Mouse (Mus musculus) right cerebral cortex, postnatal 10 days (tissue): ENCODE measurements at regions not wholly inside any gene's neighbourhood (a gene's known extent, or its start where the extent isn't known, plus 50 kb on each side); places are given as distances from the start of the nearest gene placed in this dataset.

Source experiments
- DNase-seq, 2 experiments: peaks; one replicate each; pipeline ENCODE4 v3.0.0; 2021; ENCODE audit warnings: low spot score in 2 of 2

- no peak for DNase-seq
Measured at GRCm38 (mm10) chr15:40388806-40389205, 254.6 kb downstream of the 9330182O14Rik start.

- no peak for DNase-seq
Measured at GRCm38 (mm10) chr15:40435156-40435555, 301.0 kb downstream of the 9330182O14Rik start.

- DNase-seq, result no peak
Measured at GRCm38 (mm10) chr15:40436688-40437087, 302.5 kb downstream of the 9330182O14Rik start.

GRCm38 (mm10) chr15:40439827-40440226 lies 305.7 kb downstream of the 9330182O14Rik start:
- no peak for DNase-seq

DNA sequence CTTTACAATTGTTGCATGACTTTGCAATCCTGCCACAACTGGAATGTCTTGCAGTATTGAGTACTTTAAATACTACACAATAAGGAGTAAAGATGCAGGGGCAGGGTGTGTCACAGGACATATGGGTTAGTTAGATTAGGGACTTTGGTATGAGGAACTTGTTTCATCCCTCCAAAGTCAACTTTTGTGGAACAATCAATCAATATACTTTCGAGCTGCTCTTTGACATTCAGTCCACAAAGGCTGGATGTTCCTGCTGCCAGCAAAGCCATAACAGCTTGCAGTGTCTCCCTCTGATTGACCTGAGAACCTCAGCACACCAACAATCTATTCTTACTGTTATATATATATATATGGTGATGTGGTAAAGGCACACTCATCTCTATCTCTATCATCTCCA lies 314.5 kb downstream of the 9330182O14Rik start:
- no peak for DNase-seq

GRCm38 (mm10) chr15:40453235-40453634 lies 319.1 kb downstream of the 9330182O14Rik start:
- no peak for DNase-seq

DNA sequence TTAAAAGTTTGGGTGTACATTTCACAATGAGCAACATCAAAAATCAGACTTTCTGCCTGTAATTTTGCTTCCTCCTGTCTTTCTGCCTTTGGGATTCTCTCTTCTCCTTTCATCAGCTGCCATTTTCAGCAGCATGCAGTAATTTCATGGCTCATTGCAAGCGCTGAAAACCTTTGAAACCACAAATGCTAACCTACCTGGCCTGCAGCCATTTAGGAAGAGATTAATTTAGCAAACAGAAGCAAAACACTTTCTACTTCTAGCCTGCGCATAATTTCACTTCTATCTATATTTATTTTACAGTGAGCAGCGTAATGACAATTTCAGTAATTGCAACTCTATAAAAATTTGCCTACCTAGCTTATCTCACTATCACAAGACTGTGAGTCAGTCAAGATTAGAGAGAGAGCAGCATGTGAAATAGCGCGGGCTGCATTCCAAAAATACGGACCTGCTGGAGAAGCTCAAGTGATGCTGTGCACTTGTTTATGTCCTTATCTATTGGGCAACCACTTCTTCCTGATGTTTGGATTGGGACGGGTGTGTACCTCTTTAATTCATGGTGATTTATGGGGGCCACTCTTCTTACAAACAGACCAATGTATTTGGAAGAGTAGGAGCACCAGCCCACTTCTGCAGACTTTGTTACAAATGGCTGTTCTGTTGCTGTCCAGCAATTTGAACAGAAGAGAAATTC lies 341.6 kb downstream of the 9330182O14Rik start:
- peak in 1 of 2 experiments; percentile 25 for DNase-seq

GRCm38 (mm10) chr15:40480386-40480785 lies 346.2 kb downstream of the 9330182O14Rik start:
- no peak for DNase-seq

- no peak for DNase-seq
Measured at GRCm38 (mm10) chr15:40481239-40481638, 347.1 kb downstream of the 9330182O14Rik start.

DNA sequence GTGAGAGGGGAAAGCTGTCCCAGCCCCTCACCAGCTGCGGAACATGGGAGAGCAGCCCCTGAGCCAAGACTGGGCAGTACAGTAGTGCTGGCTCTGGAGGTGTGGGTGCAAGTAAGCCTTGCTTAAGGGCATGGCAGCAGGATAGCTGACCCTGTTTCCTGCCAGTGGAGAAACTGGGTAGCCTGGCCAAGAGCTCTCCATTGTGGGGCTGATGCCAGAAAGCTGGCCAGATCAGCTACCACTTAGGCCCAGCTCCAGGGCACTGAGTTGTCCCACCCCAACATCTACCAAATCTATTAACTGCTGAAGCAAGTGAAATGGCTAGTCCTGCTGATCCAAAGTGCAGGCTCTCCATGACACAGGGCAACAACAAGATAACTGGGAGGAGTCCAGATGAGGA lies 351.8 kb downstream of the 9330182O14Rik start:
- no peak for DNase-seq

- DNase-seq, result no peak
Measured at GRCm38 (mm10) chr15:40501180-40502125, 367.3 kb downstream of the 9330182O14Rik start.

GRCm38 (mm10) chr15:40510826-40511225 lies 376.7 kb downstream of the 9330182O14Rik start:
- DNase-seq, result no peak

DNA sequence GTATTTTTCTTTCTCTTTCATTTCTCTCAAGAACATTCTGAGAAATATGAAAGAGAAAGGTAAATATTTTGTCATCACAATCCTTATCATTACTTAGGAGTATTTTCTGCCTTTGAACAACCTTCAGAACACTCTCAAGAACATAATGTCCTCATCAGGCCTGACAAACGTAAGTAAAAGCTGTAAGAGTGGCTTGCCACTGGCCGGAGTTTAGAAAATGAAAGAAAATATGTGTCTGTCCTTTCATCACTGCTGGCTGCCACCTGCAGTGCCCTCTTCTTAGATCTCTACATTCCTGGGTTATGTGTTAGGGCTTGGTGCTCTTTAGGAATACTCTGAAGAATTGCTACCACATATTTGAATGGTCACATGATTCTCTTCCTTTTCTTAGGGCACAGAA lies 390.2 kb downstream of the 9330182O14Rik start:
- no peak for DNase-seq

DNA sequence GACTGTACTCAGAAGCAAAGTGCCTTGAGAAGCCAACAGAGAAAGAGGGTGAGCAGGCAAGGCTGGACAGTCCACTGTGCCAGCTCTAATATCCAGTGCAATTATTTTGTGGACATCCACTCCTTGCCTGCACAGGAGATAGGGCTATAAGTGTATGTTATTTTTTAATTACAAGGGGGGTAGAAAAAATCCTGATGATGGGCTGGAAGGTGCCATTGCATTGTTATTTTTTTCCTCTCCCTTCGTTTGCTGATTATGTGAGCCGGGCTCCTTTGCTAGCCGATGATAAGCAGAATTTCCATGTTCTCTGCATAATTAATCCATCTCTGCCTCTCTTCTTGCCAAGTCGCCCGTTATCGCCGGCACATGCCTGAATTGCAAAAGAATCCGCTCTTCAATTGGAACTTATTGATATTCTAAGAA lies 399.3 kb downstream of the 9330182O14Rik start:
- peak in 1 of 2 experiments; percentile 38 for DNase-seq

DNA sequence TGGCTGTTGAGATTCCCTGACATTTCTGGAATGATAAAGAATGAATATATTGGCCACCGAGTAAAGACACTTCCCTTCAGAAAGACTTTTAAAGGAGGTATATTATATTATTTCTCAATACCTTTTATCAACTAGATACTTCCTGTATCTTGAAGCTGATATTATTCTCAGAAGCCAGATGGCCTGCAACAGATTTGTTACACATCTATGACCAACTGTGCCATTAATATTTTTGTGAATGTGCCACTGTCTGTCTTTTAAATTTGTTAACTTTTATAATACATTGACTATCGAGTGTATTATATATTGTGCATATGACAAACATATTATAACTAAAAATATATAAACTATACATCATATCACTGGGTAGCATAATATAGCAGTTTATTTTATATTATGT lies 427.5 kb downstream of the 9330182O14Rik start:
- no peak for DNase-seq

GRCm38 (mm10) chr15:40565716-40566115 lies 431.6 kb downstream of the 9330182O14Rik start:
- no peak for DNase-seq

DNA sequence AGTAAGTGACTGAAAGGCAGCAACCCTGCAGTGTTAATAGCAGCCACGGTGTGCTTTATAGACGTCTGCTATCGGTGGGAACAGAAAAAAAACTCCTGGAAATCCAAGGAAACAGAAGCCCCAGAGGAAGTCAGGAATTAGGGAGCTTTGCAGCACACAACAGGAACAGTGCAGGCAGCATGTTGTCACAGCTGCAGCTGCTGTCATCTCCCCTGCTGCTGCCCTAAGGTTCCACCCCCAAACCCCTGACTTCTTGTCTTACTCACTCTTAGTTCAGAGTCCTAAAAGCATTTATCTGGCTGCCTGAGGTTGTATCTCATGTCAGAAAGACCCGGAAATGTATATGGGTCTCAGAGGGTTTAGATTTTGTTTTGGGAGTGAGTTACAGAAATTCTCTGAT lies 432.3 kb downstream of the 9330182O14Rik start:
- DNase-seq, result no peak

- DNase-seq, result no peak
Measured at GRCm38 (mm10) chr15:40568701-40569100, 434.5 kb downstream of the 9330182O14Rik start.
